Mouse (Mus musculus) liver (tissue): ENCODE measurements around the gene Gm3264.
A peak's percentile ranks its signal among the peaks of the same experiment; 100 is the strongest.
"Not testable (repeated sequence)": the region's sequence is repeated elsewhere in the genome, so short reads cannot be mapped to it uniquely, and the experiment has no call there.

Experiments used
- DNase-seq: peaks from one replicate; pipeline ENCODE4 v3.0.0-alpha.2; 2020; ENCODE audit warnings: mixed read lengths

Gm3264 gene

DNA sequence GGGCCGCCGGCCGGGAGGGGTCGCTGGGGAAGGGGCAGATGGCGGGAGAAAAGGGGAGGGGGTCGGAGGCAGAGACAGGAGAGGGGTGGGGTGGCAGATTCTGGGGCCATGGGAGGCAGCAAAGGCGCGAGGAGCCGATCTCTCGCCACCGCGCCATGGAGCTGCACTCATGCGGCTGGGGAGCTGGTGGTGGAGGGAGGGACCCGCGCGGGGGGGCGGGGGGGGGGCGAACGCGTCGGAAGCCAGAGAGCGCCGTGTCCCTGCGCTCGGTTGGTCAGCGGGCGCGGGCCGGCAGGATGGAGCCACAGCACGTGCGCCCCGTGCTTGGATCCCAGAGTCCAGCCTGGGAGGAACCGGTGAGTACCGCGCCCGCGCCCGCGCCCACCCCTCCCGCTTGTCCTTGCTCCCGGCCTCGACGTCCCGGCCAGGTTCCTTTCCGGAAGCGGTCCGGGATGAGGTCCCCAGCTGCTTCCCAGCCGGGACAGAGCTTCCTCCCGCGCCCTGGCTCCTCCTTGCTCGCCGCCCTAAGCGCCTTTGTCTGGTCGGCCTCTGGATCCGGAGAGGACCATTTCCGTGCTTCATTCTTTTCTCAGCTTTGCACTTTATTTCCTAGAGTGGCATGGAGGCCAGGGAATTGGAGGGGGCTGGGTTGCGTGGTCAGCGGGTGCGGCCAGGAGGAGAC is at the start of gene Gm3264:
Gene Gm3264, plus strand, starts transcription at position 278 of the 682 bp plus-strand sequence.
- DNase-seq = peak; percentile 0

DNA sequence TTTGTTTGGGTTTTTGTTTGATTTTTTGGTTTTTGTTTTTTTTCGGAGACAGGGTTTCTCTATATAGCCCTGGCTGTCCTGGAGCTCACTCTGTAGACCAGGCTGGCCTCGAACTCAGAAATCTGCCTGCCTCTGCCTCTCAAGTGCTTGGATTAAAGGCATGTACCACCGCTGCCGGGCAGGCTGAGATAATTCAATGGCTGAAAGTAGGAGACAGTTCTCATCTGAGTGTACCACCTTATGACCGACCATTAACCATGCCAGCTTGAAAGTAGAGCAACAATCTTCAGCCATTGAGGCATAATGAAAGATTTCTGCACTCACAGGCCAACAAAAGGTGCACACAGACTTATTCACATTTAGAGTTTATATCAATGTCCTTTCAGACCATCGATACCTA is 49.0 kb upstream of the Gm3264 start:
- not testable (repeated sequence) for DNase-seq

DNA sequence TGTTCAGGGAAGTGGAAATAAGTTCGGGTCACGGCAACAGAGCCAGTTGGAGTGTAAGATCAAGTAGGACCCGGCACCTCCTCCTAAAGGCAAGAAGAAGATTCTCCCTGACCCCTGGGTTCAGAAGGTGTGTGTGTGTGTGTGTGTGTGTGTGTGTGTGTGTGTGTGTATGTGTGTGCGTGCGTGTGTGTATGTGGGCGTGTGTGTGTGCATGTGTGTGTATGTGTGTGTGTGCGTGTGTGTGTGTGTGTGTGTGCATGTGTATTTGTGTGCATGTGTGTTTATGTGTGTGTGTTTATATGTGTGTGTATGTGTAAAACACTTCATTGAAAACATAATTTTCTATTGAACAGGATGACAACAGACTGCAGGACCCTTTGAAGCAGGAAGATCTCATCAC is 33.4 kb upstream of the Gm3264 start:
- not testable (repeated sequence) for DNase-seq

- not testable (repeated sequence) for DNase-seq
Observed at GRCm38 (mm10) chr14:4837806-4838205, 17.6 kb upstream of the Gm3264 start, which contains the start of gene Gm3269. Gene Gm3269, plus strand, starts transcription at chr14:4838106.

DNA sequence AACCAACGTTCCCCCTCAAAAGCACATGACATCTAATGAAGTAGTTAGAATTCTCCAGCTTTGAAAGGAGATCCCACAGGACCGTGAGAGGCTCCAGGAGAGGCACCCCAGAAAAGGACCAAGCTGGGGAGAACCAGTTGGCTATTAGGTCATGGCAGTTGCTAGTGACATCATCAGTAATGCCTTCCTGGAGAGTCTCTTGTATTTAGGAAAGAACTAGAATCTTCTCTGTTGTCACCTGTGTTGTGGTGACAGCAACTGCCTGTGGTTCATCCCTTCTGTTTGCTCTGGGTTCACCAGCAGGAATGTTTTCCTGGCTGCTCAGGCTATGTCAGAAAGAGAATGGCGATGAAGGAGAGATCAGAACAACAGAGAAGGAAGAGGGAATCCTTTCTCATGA is 36.7 kb downstream of the Gm3264 start, which contains the start of gene Gm3278:
Gene Gm3278, plus strand, starts transcription at position 301 of the 400 bp plus-strand sequence.
- not testable (repeated sequence) for DNase-seq
